Mouse (Mus musculus) MEL (cell line): ENCODE measurements at regions not wholly inside any gene's neighbourhood (a gene's known extent, or its start where the extent isn't known, plus 50 kb on each side); places are given as distances from the start of the nearest gene placed in this dataset.

Experiments used
- CTCF ChIP-seq, 3 experiments: IDR thresholded peaks in 2 of 3; conservative IDR thresholded peaks in 1 of 3; 2 replicates each; pipeline ENCODE4 v1.5.1; 2011 to 2012; ENCODE audit warnings: low read length in 3 of 3, low read depth in 2 of 3, mild to moderate bottlenecking in 2 of 3, improper control_type of control experiment in 1 of 3, inconsistent platforms in 1 of 3, mixed read lengths in 1 of 3, moderate library complexity in 1 of 3; ENCODE audit not compliant: control insufficient read depth in 1 of 3, insufficient read depth in 1 of 3, poor library complexity in 1 of 3, severe bottlenecking in 1 of 3
- ETS1 ChIP-seq: IDR thresholded peaks from 2 replicates; pipeline ENCODE4 v1.6.1; 2012; ENCODE audit warnings: low read depth, mild to moderate bottlenecking, inconsistent platforms, low read length, improper control_type of control experiment, moderate library complexity
- GATA1 ChIP-seq: IDR thresholded peaks from 2 replicates; pipeline ENCODE4 v1.6.1; 2011; ENCODE audit warnings: low read depth, low read length, improper control_type of control experiment
- POLR2A ChIP-seq, 2 experiments: IDR thresholded peaks; 2 replicates each; pipeline ENCODE4 v1.6.1; 2011 to 2012; ENCODE audit warnings: low read length in 2 of 2, mild to moderate bottlenecking in 2 of 2, control low read depth in 1 of 2, improper control_type of control experiment in 1 of 2, low read depth in 1 of 2, moderate library complexity in 1 of 2; ENCODE audit not compliant: control insufficient read depth in 1 of 2, insufficient read depth in 1 of 2, poor library complexity in 1 of 2
- SMC3 ChIP-seq: IDR thresholded peaks from 2 replicates; pipeline ENCODE4 v1.6.1; 2011; ENCODE audit warnings: low read depth, low read length, improper control_type of control experiment

GRCm38 (mm10) chr13:18465921-18466320 lies 68.4 kb upstream of the Pou6f2 start:
- TF ChIP-seq ETS1: no peak
- no peak for TF ChIP-seq CTCF (IDR thresholded peaks at IDR 0.05 in 2 of 3, conservative IDR thresholded peaks at IDR 0.05 in 1 of 3; ENCODE audit: control insufficient read depth in 1 of 3, insufficient read depth in 1 of 3, low read depth in 2 of 3, low read length in 3 of 3, poor library complexity in 1 of 3, severe bottlenecking in 1 of 3)
- TF ChIP-seq POLR2A (IDR thresholded peaks at IDR 0.05; ENCODE audit: control insufficient read depth in 1 of 2, insufficient read depth in 1 of 2, low read depth in 1 of 2, low read length in 2 of 2, poor library complexity in 1 of 2): no peak
- no peak for TF ChIP-seq GATA1
- TF ChIP-seq SMC3: no peak
